Mouse (Mus musculus): ENCODE results near the gene Topbp1. TPM values are rescaled to one million over a fixed set of nuclear protein-coding genes. Genes with fewer than 3 reads are reported as not detected.
A peak's percentile ranks its signal among the peaks of the same experiment; 100 is the strongest.

The Topbp1 gene
- polyA plus RNA-seq (2015; fragmentation: Nextera tagmentation; extraction: Ambion mirVana), result 57.3 and 60.4 TPM in 2 replicates

DNA sequence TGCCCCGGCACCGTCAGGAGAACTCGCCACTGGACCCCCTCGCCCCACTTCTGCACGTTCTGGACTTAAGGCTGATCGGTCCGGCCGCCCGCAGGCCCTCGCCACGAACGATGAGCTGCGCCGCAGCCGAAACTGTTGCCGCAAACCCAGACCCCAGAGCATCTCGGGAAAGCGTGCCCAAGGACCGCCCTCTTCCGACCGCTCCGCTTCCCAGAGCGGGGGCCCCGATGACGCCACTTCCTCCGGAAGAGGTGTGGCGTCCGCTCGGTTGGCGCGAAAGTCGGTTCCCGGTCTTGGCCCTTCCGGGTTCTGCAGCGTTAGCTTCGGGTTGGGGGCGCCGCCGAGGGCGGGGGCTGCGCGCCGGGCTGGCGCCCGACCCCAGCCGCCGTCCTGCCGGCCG lies at the start of gene Topbp1, which contains the start of gene 1300017J02Rik:
Gene Topbp1 (plus strand): TSS at position 289 of the 400 bp plus-strand sequence.
Gene 1300017J02Rik (minus strand): TSS at position 156 of the 400 bp plus-strand sequence.
- WGBS, result under 1% methylated on average over 49 of the region's 49 CpGs
- peak; percentile 98 for ATAC-seq (ENCODE audit: low FRiP score, low TSS enrichment)

GRCm38 (mm10) chr9:103265778-103266177 lies 39.2 kb upstream of the Topbp1 start:
- Histone ChIP-seq H3K4me1 (ENCODE audit: insufficient read depth, low read length) (no peaks in the 10 kb centered on the region), H3K4me3 (ENCODE audit: low read length) (no peak overlapping the region), H3K9ac (replicated peaks; ENCODE audit: low read length) (no peak overlapping the region), H3K27me3 (ENCODE audit: insufficient read depth, low read length) (no peaks in the 10 kb centered on the region), H3K27ac (ENCODE audit: low read length) (no peak overlapping the region), H3K36me3 (ENCODE audit: insufficient read depth, low read length) (no peaks in the 10 kb centered on the region), H3K4me2 (replicated peaks; ENCODE audit: low read depth, low read length) (no peak overlapping the region), H3K9me3 (ENCODE audit: low read length) (no peaks in the 10 kb centered on the region)
- ATAC-seq (ENCODE audit: low FRiP score, low TSS enrichment), result no peak
- 85% methylated on average over 4 of the region's 4 CpGs for WGBS

More for the DNA sequence above, at the start of gene Topbp1, which contains the start of gene 1300017J02Rik:
- Histone ChIP-seq H3K4me3 (ENCODE audit: low read length) (peak within 1 kb of the TSS; percentile 89), H3K4me2 (replicated peaks; ENCODE audit: low read depth, low read length) (peak within 1 kb of the TSS; percentile 67), H3K9ac (replicated peaks; ENCODE audit: low read length) (peak within 1 kb of the TSS; percentile 87), H3K27me3 (ENCODE audit: insufficient read depth, low read length) (no peaks in the 10 kb centered on the region), H3K27ac (ENCODE audit: low read length) (peak within 1 kb of the TSS; percentile 92), H3K4me1 (ENCODE audit: insufficient read depth, low read length) (peaks cover 21% of the 10 kb centered on the region), H3K9me3 (ENCODE audit: low read length) (no peaks in the 10 kb centered on the region), H3K36me3 (ENCODE audit: insufficient read depth, low read length) (peaks cover 15% of the 10 kb centered on the region)

GRCm38 (mm10) chr9:103271104-103271503 lies 33.9 kb upstream of the Topbp1 start:
- H3K4me3 ChIP-seq (ENCODE audit: low read length), result no peak overlapping the region
- no peak overlapping the region for H3K27ac ChIP-seq (ENCODE audit: low read length)
- H3K4me2 ChIP-seq (replicated peaks; ENCODE audit: low read depth, low read length), result no peak overlapping the region
- H3K4me1 ChIP-seq (ENCODE audit: insufficient read depth, low read length), result no peaks in the 10 kb centered on the region
- no peak for ATAC-seq (ENCODE audit: low FRiP score, low TSS enrichment)
- no peaks in the 10 kb centered on the region for H3K9me3 ChIP-seq (ENCODE audit: low read length)
- 20% methylated on average over 4 of the region's 4 CpGs for WGBS
- H3K9ac ChIP-seq (replicated peaks; ENCODE audit: low read length), result no peak overlapping the region
- H3K27me3 ChIP-seq (ENCODE audit: insufficient read depth, low read length), result no peaks in the 10 kb centered on the region
- no peaks in the 10 kb centered on the region for H3K36me3 ChIP-seq (ENCODE audit: insufficient read depth, low read length)

DNA sequence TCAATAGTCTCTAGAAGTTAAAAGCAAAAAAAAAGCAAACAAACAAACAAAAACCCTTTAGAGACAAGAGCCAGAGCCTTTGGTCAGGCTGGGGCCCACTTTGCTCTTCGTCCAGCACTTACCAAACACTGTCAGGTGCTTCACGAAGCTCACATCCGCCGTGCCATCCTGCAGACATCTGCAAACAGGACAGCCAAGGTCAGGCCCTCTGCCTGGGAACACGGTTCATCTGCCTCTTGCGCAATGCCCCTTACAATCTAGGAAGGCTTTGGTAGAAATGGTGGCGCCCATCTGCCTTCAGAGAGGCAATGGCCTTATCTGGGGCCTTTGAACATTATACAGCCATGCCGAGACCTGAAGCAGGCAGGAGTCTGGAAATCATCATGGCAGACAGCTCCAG lies 30.2 kb upstream of the Topbp1 start:
- Histone ChIP-seq H3K27me3 (ENCODE audit: insufficient read depth, low read length) (no peaks in the 10 kb centered on the region), H3K36me3 (ENCODE audit: insufficient read depth, low read length) (no peaks in the 10 kb centered on the region), H3K4me3 (ENCODE audit: low read length) (no peak overlapping the region), H3K9me3 (ENCODE audit: low read length) (no peaks in the 10 kb centered on the region), H3K9ac (replicated peaks; ENCODE audit: low read length) (no peak overlapping the region), H3K4me1 (ENCODE audit: insufficient read depth, low read length) (no peaks in the 10 kb centered on the region), H3K4me2 (replicated peaks; ENCODE audit: low read depth, low read length) (no peak overlapping the region), H3K27ac (ENCODE audit: low read length) (no peak overlapping the region)
- no peak for ATAC-seq (ENCODE audit: low FRiP score, low TSS enrichment)
- 88% methylated on average over 8 of the region's 8 CpGs for WGBS

- 62% methylated on average over 1 of the region's 1 CpGs for WGBS
- H3K4me1 ChIP-seq (ENCODE audit: insufficient read depth, low read length), result no peaks in the 10 kb centered on the region
- H3K36me3 ChIP-seq (ENCODE audit: insufficient read depth, low read length), result no peaks in the 10 kb centered on the region
These were observed 29.3 kb upstream of the Topbp1 start for GRCm38 (mm10) chr9:103275676-103276075.

GRCm38 (mm10) chr9:103276876-103277275 lies 28.1 kb upstream of the Topbp1 start:
- Histone ChIP-seq H3K27me3 (ENCODE audit: insufficient read depth, low read length) (no peaks in the 10 kb centered on the region), H3K9me3 (ENCODE audit: low read length) (no peaks in the 10 kb centered on the region), H3K27ac (ENCODE audit: low read length) (no peak overlapping the region), H3K4me3 (ENCODE audit: low read length) (no peak overlapping the region), H3K36me3 (ENCODE audit: insufficient read depth, low read length) (no peaks in the 10 kb centered on the region), H3K9ac (replicated peaks; ENCODE audit: low read length) (no peak overlapping the region), H3K4me1 (ENCODE audit: insufficient read depth, low read length) (no peaks in the 10 kb centered on the region), H3K4me2 (replicated peaks; ENCODE audit: low read depth, low read length) (no peak overlapping the region)
- 86% methylated on average over 6 of the region's 6 CpGs for WGBS
- no peak for ATAC-seq (ENCODE audit: low FRiP score, low TSS enrichment)

More at GRCm38 (mm10) chr9:103275676-103276075, 29.3 kb upstream of the Topbp1 start:
- no peak overlapping the region for H3K4me3 ChIP-seq (ENCODE audit: low read length)
- no peak overlapping the region for H3K27ac ChIP-seq (ENCODE audit: low read length)
- no peaks in the 10 kb centered on the region for H3K27me3 ChIP-seq (ENCODE audit: insufficient read depth, low read length)
- no peak overlapping the region for H3K9ac ChIP-seq (replicated peaks; ENCODE audit: low read length)
- H3K4me2 ChIP-seq (replicated peaks; ENCODE audit: low read depth, low read length), result no peak overlapping the region
- ATAC-seq (ENCODE audit: low FRiP score, low TSS enrichment), result no peak
- no peaks in the 10 kb centered on the region for H3K9me3 ChIP-seq (ENCODE audit: low read length)

GRCm38 (mm10) chr9:103286396-103286795 lies 18.6 kb upstream of the Topbp1 start:
- Histone ChIP-seq H3K4me2 (replicated peaks; ENCODE audit: low read depth, low read length) (no peak overlapping the region), H3K4me3 (ENCODE audit: low read length) (no peak overlapping the region), H3K9me3 (ENCODE audit: low read length) (no peaks in the 10 kb centered on the region), H3K9ac (replicated peaks; ENCODE audit: low read length) (no peak overlapping the region), H3K36me3 (ENCODE audit: insufficient read depth, low read length) (no peaks in the 10 kb centered on the region), H3K27ac (ENCODE audit: low read length) (no peak overlapping the region), H3K4me1 (ENCODE audit: insufficient read depth, low read length) (0 out of 2 replicates have a peak, but pooled peaks cover 6% of the 10 kb centered on the region), H3K27me3 (ENCODE audit: insufficient read depth, low read length) (no peaks in the 10 kb centered on the region)
- ATAC-seq (ENCODE audit: low FRiP score, low TSS enrichment), result no peak
- WGBS, result 34% methylated on average over 4 of the region's 4 CpGs

DNA sequence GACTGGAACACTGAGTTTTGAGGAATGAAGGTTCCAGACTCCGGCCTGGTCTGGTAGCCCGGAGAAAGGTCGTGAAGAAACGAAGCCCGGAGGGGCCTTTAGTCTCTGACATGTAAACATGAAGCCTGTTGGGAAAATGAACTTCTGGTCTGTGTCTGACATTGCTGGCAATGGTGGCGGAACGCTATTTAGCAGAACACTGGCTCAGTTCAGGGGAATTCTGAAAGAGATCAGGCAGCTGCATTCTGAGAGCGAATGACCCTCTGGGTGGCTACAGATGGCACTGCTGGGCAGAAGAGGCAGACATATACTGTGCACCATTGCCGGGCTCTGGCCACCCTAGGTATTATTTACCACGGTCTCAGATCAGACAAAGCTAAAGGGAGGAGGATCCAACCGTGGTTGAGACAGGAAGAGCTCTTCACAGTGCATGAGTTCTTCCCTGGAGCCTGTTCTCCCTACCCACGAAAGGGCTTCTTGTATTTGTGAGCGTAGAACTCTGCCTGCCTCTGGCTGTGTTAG lies 18.1 kb upstream of the Topbp1 start:
- WGBS, result 55% methylated on average over 13 of the region's 13 CpGs
- no peak overlapping the region for H3K4me2 ChIP-seq (replicated peaks; ENCODE audit: low read depth, low read length)
- H3K4me1 ChIP-seq (ENCODE audit: insufficient read depth, low read length), result 0 out of 2 replicates have a peak, but pooled peaks cover 6% of the 10 kb centered on the region
- no peaks in the 10 kb centered on the region for H3K9me3 ChIP-seq (ENCODE audit: low read length)
- H3K9ac ChIP-seq (replicated peaks; ENCODE audit: low read length), result 0 out of 2 replicates have a peak overlapping the region, but pooled peaks have one; percentile 15
- H3K36me3 ChIP-seq (ENCODE audit: insufficient read depth, low read length), result no peaks in the 10 kb centered on the region
- no peak overlapping the region for H3K27ac ChIP-seq (ENCODE audit: low read length)
- no peak for ATAC-seq (ENCODE audit: low FRiP score, low TSS enrichment)
- H3K27me3 ChIP-seq (ENCODE audit: insufficient read depth, low read length), result no peaks in the 10 kb centered on the region
- H3K4me3 ChIP-seq (ENCODE audit: low read length), result no peak overlapping the region

DNA sequence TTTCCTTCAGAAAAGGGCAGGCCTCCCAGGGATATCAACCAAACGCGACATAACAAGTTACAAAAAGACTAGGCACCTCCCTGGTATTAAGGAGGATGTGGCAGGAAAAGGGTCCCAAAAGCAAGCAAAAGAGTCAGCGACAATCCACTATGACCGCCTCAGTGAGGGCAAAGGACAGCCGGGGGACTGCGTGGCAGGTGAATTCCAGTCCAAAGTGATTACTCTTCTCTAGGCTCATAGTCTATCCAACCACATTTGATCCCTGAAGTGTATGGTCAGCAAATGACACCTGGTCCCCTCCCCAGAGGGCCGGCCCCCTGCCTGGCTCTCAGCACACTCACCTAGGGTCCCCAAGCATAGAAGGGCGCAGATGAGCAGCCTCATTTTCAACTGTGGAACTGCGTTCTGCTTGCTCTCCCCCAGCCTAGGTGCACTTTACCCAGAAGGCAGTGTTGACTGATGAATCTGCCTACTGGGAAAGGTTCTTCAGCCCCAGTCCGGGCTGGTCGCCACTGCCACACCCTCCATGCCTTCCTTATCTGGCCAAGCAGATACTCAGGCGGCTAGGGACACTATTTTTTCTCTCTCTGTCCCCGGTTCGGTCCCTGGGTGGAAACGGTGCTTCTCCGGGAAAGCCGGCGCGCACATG lies 17.1 kb upstream of the Topbp1 start:
- WGBS, result 89% methylated on average over 19 of the region's 19 CpGs
- Histone ChIP-seq H3K36me3 (ENCODE audit: insufficient read depth, low read length) (no peaks in the 10 kb centered on the region), H3K4me3 (ENCODE audit: low read length) (no peak overlapping the region), H3K27ac (ENCODE audit: low read length) (no peak overlapping the region), H3K9me3 (ENCODE audit: low read length) (no peaks in the 10 kb centered on the region), H3K27me3 (ENCODE audit: insufficient read depth, low read length) (no peaks in the 10 kb centered on the region), H3K4me2 (replicated peaks; ENCODE audit: low read depth, low read length) (no peak overlapping the region), H3K9ac (replicated peaks; ENCODE audit: low read length) (no peak overlapping the region), H3K4me1 (ENCODE audit: insufficient read depth, low read length) (0 out of 2 replicates have a peak, but pooled peaks cover 6% of the 10 kb centered on the region)
- peak; percentile 61; the same call in 1 of the 2 replicates for ATAC-seq (ENCODE audit: low FRiP score, low TSS enrichment)
